Mouse (Mus musculus) left cerebral cortex, adult 2 months (tissue): ENCODE data around the gene Cubn. TPM values are rescaled to one million over a fixed set of nuclear protein-coding genes. Genes with fewer than 3 reads are reported as not detected.

ENCODE experiments used
- DNase-seq, 2 experiments: peaks; one replicate each; pipeline ENCODE4 v3.0.0; 2021 to 2022; ENCODE audit warnings: low spot score in 2 of 2, mixed read lengths in 1 of 2; ENCODE audit errors: extremely low spot score in 1 of 2
- H3K27ac ChIP-seq: fragments of 200-600 bp; 2 replicates; pipeline ENCODE4 v1.8.1; 2022
- H3K4me3 ChIP-seq: fragments of 200-600 bp; 2 replicates; pipeline ENCODE4 v1.8.1; 2022
- CTCF ChIP-seq: fragments of 200-600 bp; IDR thresholded peaks from 2 replicates; pipeline ENCODE4 v1.8.1; 2022; ENCODE audit warnings: antibody characterized with exemption, mild to moderate bottlenecking, moderate library complexity
- intact Hi-C: fragments of 180-260 bp; cut with DNase I; formaldehyde crosslinking; loops from one replicate; pipeline ENCODE4 v1.15.1; 2025
- total RNA-seq, 2 experiments: library from RNA; stranded (reverse); gene quantifications; 2 replicates each; pipeline ENCODE4 v1.2.3; 2021

The Cubn gene
- total RNA-seq, 2 experiments from 2014 or later: 0.16 to 0.36 TPM

DNA sequence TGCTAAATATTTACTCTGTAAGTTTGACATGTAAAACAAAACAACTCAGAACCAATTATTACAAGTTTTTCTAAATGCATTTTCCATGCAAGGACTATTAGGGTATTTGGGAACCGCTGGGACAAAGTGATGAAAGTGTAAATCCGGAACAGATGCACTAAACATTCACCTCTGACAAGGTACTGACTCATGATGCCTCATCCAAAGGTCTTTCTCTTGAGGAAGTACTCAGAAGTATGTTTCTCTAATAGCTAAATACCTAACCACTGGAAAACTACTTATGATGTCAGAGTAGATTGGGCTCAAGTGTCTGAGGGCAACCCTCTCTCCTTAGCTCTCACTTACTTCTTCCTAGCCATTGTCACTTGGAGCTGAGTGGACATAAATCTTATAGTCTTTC, 10.9 kb downstream of the Cubn start:
- H3K4me3 ChIP-seq: no peak overlapping the region
- no peak overlapping the region for H3K27ac ChIP-seq
- DNase-seq: no peak
- TF ChIP-seq CTCF: no peak
- intact Hi-C loops: no loop called here

DNA sequence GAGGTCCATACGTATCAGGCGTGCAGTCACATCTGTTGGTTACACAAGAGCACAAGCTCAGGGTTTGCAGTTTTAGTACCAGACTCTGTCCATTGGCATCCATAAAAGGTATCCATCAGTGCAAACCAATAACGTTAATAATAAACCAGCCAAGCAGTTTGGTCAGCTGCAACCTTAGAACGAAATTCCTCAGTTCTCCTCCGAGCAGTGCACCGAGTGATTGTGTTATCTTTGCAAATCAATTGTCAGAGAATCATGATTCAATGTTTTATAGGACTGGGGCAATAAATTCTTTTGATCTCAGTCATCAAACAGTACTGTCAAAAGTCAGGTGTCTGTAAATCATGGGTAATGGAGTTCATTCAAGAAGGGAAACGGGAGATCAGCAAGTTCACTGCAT, 12.4 kb downstream of the Cubn start:
- Histone ChIP-seq H3K27ac (no peak overlapping the region), H3K4me3 (no peak overlapping the region)
- intact Hi-C loops: no loop called here
- no peak for TF ChIP-seq CTCF
- DNase-seq: no peak

DNA sequence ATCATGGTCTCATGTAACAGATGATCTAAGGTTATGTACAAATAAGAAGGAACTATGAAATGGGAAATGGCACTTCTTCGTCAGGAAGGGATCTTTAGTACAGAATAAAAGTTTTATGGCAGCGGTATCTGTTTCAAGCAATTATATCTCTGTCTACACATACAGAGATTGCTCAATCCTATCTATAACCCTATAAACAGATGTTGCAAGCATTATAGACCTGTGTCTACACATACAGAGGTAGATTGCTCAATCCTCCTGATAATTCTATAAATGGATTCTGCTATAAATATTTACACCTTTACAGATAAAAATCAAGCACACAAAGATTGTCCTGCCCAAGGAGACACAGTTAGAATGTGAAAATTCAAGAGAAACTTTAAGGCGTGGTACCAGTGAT, 21.5 kb downstream of the Cubn start:
- H3K27ac ChIP-seq: no peak overlapping the region
- no peak overlapping the region for H3K4me3 ChIP-seq
- intact Hi-C loops: no loop called here
- DNase-seq: no peak
- no peak for TF ChIP-seq CTCF

DNA sequence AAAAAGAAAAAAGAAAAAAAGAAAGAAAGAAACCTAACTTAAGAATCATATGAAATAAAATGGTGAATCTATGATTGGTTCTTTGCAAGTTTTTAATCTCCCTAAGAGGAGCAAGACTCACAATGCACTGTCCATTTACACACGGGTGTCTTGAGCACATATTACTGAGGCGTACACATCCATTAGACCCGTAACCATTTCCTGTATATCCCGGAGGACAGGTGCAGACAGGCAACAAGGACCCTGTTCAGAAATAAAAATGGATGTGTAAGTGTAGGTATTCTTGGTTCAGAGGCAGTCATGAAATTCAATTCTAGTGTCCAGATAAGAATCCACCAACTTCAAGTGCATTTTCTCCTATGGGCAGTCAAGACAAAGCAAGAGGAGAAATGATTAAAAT, 22.0 kb downstream of the Cubn start:
- TF ChIP-seq CTCF: no peak
- intact Hi-C loops: no loop called here
- DNase-seq: no peak
- Histone ChIP-seq H3K27ac (no peak overlapping the region), H3K4me3 (no peak overlapping the region)

DNA sequence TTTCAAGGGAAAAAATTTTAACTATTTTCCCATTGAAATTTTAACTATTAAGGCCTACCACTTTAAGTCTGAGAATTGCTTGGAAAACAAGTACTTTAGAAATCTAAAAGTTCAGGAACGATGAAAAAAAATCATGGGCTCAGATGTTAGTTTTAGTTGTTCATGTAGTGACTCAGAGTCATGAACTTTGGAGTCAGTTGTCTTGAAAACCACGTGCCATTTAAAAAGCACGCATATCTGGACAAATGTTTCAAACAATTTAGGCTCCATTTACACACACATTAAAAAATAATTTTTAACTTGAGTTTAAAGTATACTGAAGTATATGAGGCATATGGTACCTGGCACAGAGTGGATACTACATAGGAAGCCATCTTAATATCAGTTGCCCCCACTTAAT, 24.9 kb downstream of the Cubn start:
- Histone ChIP-seq H3K27ac (no peak overlapping the region), H3K4me3 (no peak overlapping the region)
- intact Hi-C loops: no loop called here
- DNase-seq: no peak
- no peak for TF ChIP-seq CTCF

DNA sequence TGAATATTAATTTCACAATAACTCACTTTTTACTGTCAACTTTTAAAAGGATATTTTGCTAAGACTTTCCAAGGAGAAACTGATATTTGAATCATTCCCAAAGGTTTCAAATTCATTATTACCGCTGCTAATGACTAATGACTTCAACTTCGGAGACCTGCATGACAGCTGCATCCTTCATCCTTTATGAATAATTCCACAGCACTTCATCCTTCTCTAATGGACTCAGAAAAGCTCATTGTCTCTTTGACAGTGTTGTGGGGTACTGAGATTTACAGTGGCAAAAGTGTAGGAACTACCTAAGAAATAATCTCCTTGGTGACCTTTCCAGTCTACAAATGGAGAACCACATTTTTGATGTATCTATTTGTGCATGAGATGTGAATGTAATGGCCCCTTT, 33.5 kb downstream of the Cubn start:
- Histone ChIP-seq H3K27ac (no peak overlapping the region), H3K4me3 (no peak overlapping the region)
- TF ChIP-seq CTCF: no peak
- no peak for DNase-seq
- intact Hi-C loops: no loop called here

DNA sequence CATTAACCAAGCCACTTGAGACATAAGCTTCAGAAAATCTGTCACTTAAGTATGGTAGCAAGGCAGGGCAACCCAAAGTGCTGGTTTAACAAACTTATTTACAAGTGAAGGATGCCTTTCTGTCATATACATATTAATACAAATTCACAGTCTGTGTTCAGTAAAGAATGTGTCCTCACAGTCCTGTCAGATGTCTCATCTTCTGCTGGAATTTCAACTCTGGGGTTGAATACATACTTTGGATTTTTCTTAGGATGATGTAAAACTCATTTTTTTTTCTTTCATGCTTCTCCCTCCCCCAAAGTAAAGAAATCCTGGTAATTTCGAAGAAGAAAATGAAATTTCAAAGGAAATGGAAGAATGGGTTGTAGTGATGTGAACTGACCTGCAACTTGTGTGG, 34.8 kb downstream of the Cubn start:
- no peak for TF ChIP-seq CTCF
- H3K4me3 ChIP-seq: no peak overlapping the region
- intact Hi-C loops: no loop called here
- DNase-seq: no peak
- no peak overlapping the region for H3K27ac ChIP-seq

DNA sequence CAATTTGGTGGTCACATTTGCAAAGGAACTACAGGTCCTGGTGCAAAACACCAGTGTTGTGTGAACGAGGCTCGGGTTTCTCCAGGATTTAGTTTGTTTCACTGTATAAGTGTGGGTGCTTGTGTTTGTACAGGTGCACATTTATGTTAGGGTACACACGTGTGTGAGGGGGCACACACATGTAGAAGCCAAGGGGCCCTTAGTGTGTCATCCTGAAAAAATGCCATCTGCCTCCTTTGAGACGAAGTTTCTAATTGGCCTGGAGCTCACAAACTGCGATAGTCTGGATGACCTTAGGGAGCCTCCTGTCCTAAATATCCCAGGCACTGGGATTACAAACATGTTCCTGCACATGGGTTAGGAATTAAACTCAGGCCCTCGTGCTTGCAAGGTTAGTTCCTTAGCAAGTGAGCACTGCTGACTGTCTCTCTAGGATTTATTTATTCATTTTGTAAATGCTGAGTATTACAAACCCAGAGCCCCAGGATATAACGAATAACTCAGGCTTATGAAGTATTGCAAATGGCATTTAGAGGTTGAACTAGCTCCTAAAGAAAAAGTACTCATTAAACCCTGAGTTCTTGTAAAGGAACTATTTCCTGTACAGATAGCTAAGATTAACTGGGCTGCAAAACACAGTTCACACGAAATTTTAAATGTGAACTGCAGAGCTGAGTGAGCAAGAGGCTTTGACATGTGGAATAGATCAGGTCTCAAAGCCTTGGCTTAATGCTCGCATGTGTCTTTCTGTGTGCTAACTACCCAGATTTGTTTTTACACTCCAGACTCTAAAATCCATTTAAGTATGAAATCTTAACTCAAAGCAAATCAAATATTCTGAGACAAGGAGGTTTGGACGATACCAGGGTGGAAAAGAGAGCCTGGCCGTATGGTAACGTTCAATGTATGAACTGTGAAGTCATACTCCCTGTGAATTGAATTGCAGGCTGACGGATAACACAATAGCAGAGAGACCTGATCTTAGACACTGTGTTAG, 39.8 kb downstream of the Cubn start:
- DNase-seq: no peak
- no peak overlapping the region for H3K27ac ChIP-seq
- no peak for TF ChIP-seq CTCF
- intact Hi-C loops: no loop called here
- H3K4me3 ChIP-seq: no peak overlapping the region

DNA sequence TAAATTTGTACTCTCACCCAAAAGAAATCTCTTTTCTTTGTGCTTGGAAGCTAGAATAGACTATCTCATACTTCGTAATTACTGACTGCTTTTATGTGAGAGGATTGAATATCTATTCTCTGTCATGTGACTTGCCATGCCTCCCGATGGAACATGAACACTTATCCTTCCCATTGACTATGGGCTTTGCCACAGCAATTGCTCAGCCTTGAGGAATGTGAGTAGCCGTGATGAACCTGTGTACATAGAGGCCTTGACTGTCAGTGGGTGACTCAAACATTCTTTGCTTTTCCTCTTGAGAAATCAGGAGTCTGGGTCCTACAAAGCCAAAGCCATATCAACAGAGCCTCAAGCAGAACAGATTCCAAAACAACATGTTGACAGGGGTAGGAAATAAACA, 40.7 kb downstream of the Cubn start:
- no peak overlapping the region for H3K4me3 ChIP-seq
- TF ChIP-seq CTCF: no peak
- no peak overlapping the region for H3K27ac ChIP-seq
- DNase-seq: no peak
- intact Hi-C loops: no loop called here

DNA sequence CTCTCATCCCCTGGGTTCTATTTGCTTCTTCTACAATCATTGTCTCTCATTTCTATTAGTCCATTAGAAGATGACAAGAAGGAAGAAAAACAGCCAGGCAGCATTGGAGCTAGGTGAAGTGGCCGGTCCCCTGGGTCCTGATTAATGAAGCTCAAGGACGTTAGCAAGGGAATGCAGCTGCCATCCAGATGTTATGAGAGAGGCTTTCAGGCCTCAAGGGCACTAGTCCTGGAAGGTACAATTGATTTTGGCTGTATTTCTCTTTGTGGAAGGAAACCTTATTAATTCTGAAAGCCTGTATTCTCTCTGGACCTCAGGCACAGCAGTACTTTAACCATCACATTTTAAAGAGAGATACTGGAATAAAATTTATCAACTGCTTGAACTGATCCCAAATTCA, 41.1 kb downstream of the Cubn start:
- no peak overlapping the region for H3K4me3 ChIP-seq
- no peak for TF ChIP-seq CTCF
- intact Hi-C loops: no loop called here
- DNase-seq: no peak
- H3K27ac ChIP-seq: no peak overlapping the region

DNA sequence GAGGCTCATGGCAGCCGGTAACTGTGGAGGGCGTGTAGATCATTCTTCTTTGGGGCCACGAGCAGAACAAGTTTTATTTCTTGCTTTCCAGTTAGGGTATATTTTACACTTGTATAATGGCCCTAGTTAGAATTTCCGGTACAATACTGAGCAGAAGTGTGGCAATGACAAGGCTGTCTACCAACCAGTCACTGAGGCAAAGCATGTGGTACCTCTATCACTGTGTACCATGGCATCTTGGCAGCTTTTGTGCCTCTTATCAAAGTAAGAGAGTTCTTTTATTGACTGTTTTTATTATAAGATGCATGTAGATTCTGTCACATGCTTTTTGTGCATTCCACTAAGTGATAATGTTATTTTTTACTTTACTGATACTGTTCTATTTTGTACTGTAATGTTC, 46.5 kb downstream of the Cubn start:
- no peak for DNase-seq
- no peak for TF ChIP-seq CTCF
- H3K4me3 ChIP-seq: no peak overlapping the region
- intact Hi-C loops: no loop called here
- no peak overlapping the region for H3K27ac ChIP-seq

DNA sequence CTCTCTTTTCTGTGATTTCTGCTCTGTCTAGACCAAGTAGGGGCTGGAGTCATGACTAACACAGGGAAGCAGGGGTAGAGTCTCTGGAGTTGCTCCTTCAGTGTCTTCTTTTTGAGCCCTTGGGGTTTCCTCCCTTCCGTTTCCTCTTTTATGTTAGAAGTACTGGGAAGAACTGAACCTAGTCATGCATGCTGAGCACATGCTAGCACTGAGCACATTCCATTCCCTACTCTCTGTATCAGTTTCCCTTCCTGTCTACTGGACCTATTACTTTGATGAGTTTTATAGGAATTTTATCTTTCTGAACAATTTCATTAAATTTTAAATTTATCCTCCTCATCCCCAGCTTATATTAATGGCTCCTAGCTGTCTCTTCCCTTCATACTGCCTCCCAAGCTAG, 52.6 kb downstream of the Cubn start:
- no peak for TF ChIP-seq CTCF

DNA sequence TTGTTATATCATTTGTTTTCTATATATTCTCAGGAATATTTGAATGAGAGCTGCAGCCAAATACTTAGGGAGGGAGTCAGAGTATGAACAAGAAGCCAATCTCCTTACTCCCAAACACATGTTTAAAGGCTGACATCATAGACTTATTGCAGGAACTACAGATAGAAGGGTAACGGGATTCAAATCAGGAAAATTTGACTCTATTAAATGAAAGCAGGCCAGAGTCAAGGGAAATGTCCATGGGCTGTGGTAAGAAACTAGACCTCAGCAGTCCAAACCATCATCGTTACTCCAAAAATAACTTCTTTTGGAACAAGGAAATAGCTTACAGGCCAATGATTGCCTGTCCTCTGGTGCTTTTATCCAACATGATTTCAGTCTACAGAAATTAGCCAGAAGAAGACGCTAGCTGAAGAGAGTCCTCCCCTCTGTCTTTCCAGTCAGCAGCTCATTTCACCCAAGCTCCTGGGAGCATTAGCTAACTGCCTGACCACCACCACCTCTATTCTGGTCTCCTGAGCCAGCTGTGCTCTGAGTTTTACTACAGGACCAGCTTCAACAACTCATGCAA, 53.3 kb downstream of the Cubn start:
- intact Hi-C loops: no loop called here
- TF ChIP-seq CTCF: no peak
- DNase-seq: no peak
- Histone ChIP-seq H3K27ac (no peak overlapping the region), H3K4me3 (no peak overlapping the region)

More for the DNA sequence above, 52.6 kb downstream of the Cubn start:
- intact Hi-C loops: no loop called here
- no peak overlapping the region for H3K4me3 ChIP-seq
- no peak for DNase-seq
- no peak overlapping the region for H3K27ac ChIP-seq
